Mouse (Mus musculus) cerebellum, postnatal 14 days (tissue): ENCODE results near the gene Fam208a.

Experiments used
- DNase-seq, 2 experiments: peaks; one replicate each; pipeline ENCODE4 v3.0.0; 2021; ENCODE audit warnings: mixed read lengths in 2 of 2

Gene Fam208a

DNA sequence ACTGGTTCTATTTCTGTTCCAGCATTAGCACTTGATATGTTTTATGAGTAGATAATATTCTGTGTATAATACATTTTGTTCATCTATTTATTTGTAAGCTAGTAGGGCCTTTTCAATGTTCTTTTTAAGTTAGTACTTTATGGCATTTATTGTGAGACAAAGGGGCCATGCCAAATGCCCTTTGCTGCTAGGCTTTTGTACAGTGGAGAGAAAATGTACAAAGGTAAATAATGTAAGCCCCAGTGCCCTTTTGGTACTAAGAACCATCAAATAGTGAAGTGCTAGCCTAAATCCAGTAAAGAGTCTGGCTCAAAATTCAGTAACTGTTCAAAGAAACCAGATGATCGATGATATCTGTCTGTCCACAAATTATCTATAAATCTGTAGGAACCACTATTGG, 6.3 kb upstream of the Fam208a start:
- DNase-seq = no peak

DNA sequence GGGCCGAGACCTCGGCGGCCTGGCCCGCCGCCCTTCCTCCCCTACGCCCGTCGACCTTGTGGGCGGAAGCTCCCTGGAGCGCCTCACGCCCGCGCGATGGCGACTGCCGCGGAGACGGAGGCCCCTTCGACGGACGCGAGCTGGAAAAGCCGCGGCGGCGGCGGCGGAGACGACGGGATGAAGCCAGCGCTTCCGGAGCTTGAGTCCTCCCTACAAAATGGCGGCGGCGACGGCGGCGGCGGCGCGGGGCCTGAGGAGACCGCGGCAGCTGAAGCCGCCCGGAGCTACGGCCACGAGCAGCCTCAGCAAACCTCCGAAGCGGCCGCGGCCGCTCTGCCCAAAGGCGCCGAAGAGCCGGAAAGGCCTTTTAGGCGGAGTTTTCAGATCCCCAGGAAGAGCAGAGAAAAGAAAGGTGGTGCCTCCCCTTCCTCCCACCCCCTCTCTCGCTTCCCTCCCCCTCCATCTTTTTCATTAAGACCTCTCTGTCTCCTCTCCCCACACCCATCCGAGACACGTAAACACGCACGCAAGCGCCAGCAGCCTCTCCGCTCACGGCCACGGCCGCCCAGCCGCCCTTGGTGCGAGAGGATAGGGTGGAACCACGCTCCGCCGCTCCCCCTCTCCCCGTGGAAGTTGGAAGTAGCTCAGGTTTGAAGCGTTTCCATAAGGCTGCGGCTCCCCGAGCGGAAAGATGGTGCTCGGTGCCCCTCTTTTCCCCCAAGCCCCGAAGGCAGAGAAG, 508 bp downstream of the Fam208a start:
- DNase-seq = peak; percentile 92 to 93

DNA sequence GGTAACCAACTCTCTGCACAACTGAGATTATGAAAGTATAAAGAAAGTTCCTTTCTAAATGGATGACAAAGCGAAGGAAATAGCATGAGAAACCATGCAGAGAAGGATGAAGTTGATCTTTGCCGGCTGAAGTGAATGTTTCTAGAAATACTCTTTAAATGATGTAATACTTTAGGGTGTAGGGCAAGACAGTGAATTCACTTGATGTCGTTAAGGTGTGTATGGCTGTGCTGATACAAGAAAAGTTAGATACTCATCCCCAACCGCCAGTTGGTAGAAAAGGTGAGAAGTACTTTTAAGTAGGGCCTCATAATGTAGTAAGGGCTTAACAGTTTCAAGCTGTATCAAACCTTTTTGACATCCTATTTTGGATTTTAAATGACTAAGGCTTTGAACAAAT, 1.6 kb downstream of the Fam208a start:
- no peak for DNase-seq

DNA sequence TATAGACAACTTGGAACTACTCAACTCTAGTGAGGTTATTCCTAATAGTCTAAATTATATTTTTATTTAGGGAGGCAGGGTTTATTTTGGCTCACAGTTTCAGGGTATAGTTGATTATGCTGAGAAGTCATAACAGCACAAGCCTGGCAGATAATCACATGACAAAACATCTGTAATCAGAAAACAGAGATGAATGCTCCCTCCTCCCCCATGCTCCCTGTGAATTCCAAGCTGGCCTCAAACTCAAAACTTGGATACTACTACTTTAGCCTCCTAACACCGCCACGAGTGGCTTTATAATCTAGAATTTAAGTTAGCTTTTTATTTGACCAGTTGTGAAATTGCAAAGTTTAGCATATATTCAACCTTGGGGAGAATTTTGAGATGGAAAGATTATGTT, 3.4 kb downstream of the Fam208a start:
- DNase-seq = no peak

DNA sequence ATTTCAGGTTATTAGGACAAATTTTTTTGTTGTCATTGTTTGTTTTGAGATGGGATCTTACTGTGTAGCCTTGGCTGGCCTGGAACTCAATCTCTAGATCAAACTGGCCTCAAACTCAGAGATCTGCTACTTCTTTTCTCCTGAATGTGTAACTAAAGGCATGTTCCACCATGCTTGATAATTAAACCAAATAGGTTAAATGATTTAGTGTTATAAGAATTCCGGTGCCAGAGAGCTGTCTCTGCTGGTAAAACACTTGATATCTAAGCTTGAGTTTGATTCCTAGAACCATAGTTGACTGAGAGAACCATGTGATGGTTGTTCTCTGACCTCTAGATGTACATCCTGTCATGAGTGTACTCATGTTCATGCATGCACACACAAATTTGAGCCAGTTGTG, 7.5 kb downstream of the Fam208a start:
- DNase-seq = no peak

DNA sequence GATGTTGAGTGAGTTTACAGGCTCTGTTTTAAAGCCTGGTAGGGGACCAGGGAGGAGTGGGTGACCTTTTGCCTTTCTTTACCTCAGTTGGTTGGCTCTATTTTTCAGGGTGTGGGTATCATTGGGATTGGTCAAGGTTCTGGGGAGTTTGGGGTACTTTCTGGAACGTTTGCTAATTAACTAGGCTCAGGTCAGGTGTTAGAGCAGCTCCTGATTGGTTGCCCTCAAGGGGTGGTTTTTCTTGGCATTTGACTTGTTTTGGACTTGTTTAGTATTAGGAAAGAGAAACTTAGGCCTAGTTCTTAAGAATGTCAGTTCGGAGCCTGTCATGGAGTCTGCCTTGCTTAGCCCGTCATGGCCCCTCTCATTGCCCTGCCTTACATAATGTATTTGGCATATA, 8.2 kb downstream of the Fam208a start:
- no peak for DNase-seq

DNA sequence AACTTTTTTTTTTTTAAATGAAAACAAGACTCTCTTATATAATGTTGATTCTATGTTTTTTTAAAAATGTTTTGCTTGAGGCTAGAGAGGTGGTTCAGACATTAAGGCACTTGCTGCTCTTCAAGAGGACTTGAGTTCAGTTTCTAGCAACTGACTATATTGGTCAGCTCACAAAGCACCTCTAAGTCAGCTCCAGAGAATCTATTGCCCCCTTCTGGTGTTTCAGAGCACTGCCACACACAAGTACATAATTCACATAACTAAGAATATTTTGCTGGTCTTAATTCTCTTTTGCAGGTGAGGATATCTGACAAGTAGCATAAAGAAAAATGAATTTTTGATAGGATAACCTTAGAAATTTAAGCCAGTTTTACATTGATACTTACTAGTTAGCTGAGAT, 12.3 kb downstream of the Fam208a start:
- DNase-seq = peak; percentile 23 to 26

DNA sequence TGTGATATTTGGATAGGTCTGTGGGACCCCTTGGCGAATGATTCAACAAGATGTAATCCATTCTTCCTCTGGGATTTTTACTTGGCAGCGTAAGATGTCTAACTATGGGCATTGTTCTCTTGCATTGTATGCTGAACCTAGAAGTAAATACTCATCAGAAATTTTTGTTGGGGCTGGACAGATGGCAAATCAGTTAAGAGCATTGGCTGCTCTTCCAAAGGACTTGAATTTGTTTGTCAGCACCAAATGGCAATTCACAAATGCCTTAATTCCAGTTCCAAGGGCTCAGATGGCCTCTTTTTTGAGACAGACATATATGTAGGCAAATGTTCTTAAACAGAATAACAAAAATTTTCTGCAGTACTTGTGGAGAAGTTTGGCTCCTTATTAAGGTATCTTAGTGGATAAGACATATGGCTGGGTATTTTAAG, 16.2 kb downstream of the Fam208a start:
- DNase-seq = peak in 1 of 2 experiments; percentile 6

DNA sequence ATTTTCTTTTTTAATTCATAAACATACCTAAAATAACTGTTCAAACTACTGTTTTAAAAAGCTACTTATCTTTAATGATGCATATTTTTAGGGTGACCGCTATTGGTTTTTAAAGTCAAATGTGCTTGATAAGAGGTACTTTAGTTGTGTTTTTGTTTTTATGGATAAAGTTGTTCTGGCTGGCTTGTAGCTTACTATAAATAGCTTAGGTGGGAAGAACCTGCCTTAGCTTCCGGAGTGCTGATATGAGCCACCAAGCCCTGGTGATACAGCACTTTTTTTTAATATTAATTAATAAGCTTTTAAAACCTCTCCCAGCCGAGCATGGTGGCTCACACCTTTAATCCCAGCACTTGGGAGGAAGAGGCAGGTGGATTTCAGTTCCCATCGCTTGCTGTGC, 18.3 kb downstream of the Fam208a start:
- no peak for DNase-seq

DNA sequence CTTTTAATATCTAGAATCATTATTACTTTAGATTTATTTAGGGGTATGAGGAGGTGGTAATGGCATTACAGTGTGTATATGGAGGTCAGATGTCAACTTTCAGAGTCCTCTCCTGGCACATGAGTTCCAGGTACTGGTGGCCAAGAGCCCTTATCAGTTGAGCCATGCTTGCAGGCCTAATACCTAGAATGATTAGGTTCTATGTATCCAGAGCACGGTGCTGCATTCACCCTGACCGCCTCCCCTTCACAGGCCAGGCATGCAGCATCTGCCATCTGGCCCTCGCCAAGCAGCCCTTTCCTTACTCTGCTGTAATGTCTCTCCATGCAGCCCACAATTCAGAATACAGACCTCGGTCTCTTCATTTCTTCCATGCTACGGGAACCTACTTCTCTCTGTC, 62.8 kb downstream of the Fam208a start:
- no peak for DNase-seq

DNA sequence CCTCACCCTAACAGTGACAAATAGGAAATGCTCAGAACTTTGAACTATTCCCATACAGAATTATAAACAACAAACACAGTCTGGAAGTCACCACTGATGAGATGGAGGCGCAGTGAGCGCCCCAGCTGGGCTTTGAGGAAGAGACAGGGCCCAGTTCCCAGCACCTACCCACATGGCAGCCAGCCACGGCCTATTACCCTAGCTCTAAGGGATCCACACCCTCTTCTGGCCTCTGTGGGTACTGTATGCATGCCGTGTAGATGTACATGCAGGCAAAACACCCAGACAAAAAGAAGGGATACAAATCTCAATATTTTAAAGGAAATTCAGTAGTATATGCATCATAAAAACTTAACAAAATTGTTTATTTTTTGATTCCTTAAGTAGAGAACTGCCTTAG, 64.9 kb downstream of the Fam208a start:
- peak in 1 of 2 experiments; percentile 25 for DNase-seq

DNA sequence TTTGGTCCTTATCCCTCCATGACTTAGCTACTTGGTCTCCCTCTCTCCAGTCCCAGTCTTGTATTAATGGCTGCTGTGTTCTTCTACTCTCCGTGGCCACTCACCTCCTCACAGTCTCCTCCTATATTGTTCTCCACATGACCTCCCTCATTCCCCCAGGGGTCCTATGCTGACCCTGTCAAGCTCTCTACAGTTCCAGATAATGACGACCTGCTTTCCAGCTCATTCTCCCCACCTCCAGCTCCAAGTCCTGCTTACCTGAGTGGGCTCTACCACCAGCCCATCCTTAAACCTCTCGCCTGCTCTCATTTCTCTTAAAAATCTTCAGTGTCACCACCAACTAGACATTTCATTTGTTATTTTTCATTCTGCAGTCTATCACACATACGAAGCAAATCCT, 72.5 kb downstream of the Fam208a start:
- no peak for DNase-seq

DNA sequence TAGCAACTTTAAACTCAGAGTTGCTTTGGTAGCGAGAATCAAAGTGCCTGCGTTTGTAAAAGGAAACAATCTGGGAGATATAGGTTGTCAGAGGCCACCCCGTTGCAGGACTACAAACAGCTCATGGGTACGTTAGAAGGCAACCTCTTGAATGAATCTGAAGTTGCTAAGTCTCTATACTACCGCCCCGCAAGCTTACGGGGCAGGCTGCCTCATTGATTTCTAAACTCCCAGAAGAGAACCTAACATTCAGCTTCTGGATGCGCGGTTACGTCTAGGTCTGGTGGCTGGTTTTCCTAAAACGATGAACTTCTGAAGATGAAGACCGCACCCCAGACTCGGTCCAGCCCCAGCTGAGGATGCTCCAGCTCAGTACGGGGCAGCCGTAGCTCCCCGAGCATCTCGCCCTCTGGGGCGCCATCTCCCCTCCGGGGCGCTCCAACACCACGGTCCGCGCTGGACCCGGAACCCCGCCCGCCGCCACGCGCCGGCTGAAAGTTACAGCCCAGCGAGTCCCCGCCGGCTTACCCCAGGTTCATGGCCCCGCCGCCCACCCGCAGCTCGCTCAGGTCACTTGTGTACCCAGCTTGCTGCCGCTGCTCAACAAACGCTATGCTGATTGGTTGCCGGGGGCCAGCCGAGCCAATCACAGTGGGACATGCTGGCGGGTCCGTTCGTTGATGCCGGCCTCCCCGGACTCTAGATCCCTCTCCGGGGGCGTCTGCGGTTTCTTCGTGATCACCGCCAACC, 79.4 kb downstream of the Fam208a start, which contains the start of gene Ccdc66:
Gene Ccdc66, minus strand, starts transcription at position 567 of the 750 bp plus-strand sequence.
- peak; percentile 99 to 100 for DNase-seq

DNA sequence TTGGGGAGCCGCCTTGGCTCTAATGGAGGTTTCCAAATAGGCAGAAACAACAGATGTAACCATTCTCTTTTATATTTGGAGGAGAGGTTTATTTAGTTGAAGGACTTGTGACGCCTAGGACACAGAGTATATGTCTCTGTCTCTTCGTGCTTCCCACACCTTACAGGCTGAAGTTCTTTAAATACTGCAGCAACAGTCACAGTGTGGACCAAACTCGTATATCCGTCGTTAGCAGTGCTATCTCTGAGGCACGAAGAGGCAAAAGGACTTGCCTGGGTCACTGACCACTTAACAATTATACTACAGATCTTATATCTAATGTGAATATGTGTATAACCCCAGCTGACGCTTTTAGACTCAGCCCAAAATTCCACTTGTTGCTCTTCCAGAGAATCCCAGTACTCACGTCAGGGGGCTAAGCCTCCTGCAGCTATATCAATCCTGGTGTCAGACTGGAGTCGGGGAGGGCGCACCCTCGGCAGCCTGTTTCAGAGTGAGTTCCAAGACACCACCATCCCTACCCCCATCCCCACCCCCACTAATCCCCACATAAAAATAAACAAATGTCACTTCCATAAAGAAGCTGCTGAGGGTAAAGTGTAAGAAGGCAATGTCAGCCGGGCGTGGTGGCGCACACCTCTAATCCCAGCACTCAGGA, 80.1 kb downstream of the Fam208a start:
- peak in 1 of 2 experiments; percentile 7 for DNase-seq

DNA sequence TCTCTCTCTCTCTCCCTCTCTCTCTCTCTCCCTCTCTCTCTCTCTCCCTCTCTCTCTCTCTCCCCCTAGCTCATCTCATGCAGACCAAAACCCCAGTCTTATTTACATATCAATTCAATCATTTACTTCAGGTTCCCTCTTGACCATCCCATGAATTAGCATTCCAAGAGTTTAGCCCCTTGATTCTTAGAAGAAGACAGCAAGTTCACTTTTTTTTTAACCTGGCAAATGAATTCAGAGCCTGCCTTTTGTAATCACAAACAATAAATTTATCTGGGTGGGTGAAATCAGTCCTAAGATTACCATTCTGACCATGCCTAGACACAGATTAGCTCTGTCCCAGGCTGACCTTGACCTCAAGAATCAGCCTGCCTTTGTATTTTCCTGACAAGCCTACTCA, 95.9 kb downstream of the Fam208a start:
- DNase-seq = no peak
